Mouse (Mus musculus): ENCODE results near the gene Olfr90. TPM values are rescaled to one million over a fixed set of nuclear protein-coding genes. Genes with fewer than 3 reads are reported as not detected.
A peak's percentile ranks its signal among the peaks of the same experiment; 100 is the strongest.

Gene Olfr90
- polyA plus RNA-seq, 1 experiment from 2014 or later, result not detected

GRCm38 (mm10) chr17:37051745-37052144, 36.6 kb downstream of the Olfr90 start:
- Histone ChIP-seq H3K4me3 (replicated peaks) (no peak overlapping the region), H3K4me1 (replicated peaks) (peaks cover 29% of the 10 kb centered on the region), H3K27me3 (replicated peaks) (no peaks in the 10 kb centered on the region), H3K4me2 (replicated peaks) (0 out of 2 replicates have a peak overlapping the region, but pooled peaks have one; percentile 94), H3K27ac (no peak overlapping the region), H3K36me3 (0 out of 2 replicates have a peak, but pooled peaks cover 2% of the 10 kb centered on the region), H3K9ac (no peak overlapping the region), H3K9me3 (no peaks in the 10 kb centered on the region)
- ATAC-seq, result no peak
- 61% methylated on average over 4 of the region's 4 CpGs for WGBS

DNA sequence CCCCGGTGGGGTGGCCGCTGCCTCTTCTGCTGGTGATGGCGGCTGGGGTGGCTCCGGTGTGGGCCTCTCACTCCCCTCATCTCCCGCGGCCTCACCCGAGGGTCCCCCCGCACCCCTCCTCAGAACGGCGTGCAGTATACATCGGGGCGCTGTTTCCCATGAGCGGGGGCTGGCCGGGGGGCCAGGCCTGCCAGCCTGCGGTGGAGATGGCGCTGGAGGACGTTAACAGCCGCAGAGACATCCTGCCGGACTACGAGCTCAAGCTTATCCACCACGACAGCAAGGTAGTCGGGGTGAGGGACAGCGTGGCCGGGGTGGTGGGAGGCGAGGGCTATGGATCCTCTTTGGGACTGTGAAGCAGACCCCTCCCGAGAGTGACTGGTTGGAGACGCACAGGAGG, 37.4 kb downstream of the Olfr90 start:
- H3K27me3 ChIP-seq (replicated peaks), result no peaks in the 10 kb centered on the region

DNA sequence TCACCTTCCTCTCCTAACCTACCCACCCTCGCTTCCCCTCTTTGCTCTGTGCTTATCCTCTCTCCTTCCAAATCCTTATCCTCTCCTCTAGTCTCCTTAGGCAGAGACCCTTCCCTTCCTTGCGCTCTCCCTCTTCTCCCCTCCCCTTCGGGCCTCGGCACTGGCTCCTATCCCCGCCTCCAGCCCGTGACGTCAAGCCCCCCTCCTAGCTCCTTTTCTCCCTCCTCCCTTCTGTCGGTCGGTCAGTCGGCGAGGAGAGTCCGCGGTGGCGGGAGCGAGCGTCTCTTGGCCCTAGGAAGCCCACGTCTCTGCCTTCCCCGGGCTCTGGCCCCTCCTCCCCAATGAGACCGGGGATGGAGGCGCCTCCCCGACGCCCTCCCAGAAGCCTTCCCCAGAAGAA, 37.9 kb downstream of the Olfr90 start:
- Histone ChIP-seq H3K4me1 (replicated peaks) (peaks cover 31% of the 10 kb centered on the region), H3K9me3 (no peaks in the 10 kb centered on the region), H3K9ac (peak overlapping the region; percentile 72), H3K36me3 (no peaks in the 10 kb centered on the region), H3K4me3 (replicated peaks) (peak overlapping the region; percentile 54), H3K27me3 (replicated peaks) (no peaks in the 10 kb centered on the region), H3K27ac (0 out of 2 replicates have a peak overlapping the region, but pooled peaks have one; percentile 36), H3K4me2 (replicated peaks) (peak overlapping the region; percentile 94)
- WGBS, result under 1% methylated on average over 21 of the region's 22 CpGs
- ATAC-seq, result peak; percentile 46

More for the DNA sequence above, 37.4 kb downstream of the Olfr90 start:
- Histone ChIP-seq H3K9ac (peak overlapping the region; percentile 72), H3K36me3 (no peaks in the 10 kb centered on the region), H3K4me2 (replicated peaks) (peak overlapping the region; percentile 94), H3K4me1 (replicated peaks) (peaks cover 31% of the 10 kb centered on the region), H3K27ac (no peak overlapping the region), H3K4me3 (replicated peaks) (peak overlapping the region; percentile 54), H3K9me3 (no peaks in the 10 kb centered on the region)
- peak; percentile 2 for ATAC-seq
- 8% methylated on average over 27 of the region's 27 CpGs for WGBS

DNA sequence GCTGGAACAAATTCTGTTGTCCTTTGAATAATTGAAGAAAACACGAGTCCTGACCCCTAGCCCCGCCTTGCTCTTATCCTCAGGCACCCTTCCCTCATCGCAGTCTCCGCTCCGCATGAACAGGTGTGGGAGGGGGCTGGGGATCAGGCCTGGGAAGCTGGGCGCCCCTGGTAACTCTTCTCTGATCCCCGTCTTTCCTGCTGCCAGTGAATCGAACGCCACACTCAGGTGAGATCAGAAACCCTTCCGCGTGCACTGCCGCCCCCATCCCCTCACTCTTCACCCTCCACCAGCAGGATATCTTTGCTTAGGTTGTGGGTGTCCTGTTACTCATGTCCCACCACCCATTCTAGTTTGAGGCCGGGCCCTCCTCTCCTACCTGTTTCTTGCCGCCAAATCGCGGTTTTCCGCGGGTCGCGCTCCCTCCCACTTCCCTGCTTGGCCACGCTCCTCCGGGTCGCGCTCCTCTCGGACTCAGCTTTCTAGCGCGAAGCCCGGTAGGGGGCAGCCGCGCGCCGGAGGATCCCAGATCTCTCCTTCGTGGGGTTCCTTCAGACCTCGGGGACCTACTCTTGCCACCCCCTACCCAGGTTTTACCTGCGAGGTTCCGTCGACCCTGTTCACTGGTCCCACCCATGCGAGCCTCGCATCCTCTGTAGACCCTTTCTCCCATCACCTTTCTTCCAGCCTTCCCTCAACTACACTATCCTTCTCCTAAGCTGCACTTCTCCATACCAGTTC, 38.6 kb downstream of the Olfr90 start:
- 7% methylated on average over 39 of the region's 39 CpGs for WGBS

GRCm38 (mm10) chr17:37048383-37048782, 39.9 kb downstream of the Olfr90 start:
- 68% methylated on average over 7 of the region's 7 CpGs for WGBS
- H3K27ac ChIP-seq, result no peak overlapping the region
- H3K27me3 ChIP-seq (replicated peaks), result no peaks in the 10 kb centered on the region
- no peak overlapping the region for H3K9ac ChIP-seq
- H3K4me3 ChIP-seq (replicated peaks), result no peak overlapping the region
- H3K4me2 ChIP-seq (replicated peaks), result no peak overlapping the region
- peaks cover 31% of the 10 kb centered on the region for H3K4me1 ChIP-seq (replicated peaks)
- H3K9me3 ChIP-seq, result no peaks in the 10 kb centered on the region
- no peak for ATAC-seq
- no peaks in the 10 kb centered on the region for H3K36me3 ChIP-seq

More for the DNA sequence above, 38.6 kb downstream of the Olfr90 start:
- Histone ChIP-seq H3K4me1 (replicated peaks) (peaks cover 31% of the 10 kb centered on the region), H3K4me3 (replicated peaks) (peak overlapping the region; percentile 54), H3K4me2 (replicated peaks) (peak overlapping the region; percentile 94), H3K9ac (peak overlapping the region; percentile 72; the same call in 1 of the 2 replicates), H3K27ac (0 out of 2 replicates have a peak overlapping the region, but pooled peaks have one; percentile 36), H3K36me3 (no peaks in the 10 kb centered on the region), H3K9me3 (no peaks in the 10 kb centered on the region), H3K27me3 (replicated peaks) (no peaks in the 10 kb centered on the region)
- peak; percentile 37 for ATAC-seq

DNA sequence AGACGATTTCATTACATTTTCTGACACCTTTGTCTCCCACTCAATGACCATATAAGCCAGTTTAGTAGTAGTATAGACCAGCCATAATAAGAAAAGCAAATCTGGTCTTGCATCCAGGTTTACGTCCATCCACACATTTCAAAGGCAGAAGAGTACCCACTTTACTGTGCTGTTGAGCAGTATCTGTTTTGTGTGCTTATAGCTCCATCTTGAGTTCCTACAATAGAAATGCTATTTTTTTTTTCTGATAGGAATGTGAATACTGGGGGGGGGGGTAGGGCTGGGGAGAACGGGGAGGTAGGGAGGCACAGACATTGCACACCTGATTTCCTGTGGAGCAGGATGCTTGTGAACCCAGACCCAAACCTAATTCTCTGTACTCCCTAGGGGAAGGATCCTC, 40.3 kb downstream of the Olfr90 start:
- 32% methylated on average over 3 of the region's 3 CpGs for WGBS
- H3K9ac ChIP-seq, result no peak overlapping the region

GRCm38 (mm10) chr17:37047332-37047976, 40.8 kb downstream of the Olfr90 start:
- Histone ChIP-seq H3K4me3 (replicated peaks) (peak overlapping the region; percentile 82), H3K36me3 (no peaks in the 10 kb centered on the region), H3K4me2 (replicated peaks) (peak overlapping the region; percentile 93), H3K27ac (no peak overlapping the region), H3K4me1 (replicated peaks) (peaks cover 31% of the 10 kb centered on the region), H3K27me3 (replicated peaks) (no peaks in the 10 kb centered on the region), H3K9me3 (no peaks in the 10 kb centered on the region), H3K9ac (peak overlapping the region; percentile 90; the same call in 1 of the 2 replicates)
- ATAC-seq, result no peak
- 26% methylated on average over 19 of the region's 19 CpGs for WGBS

More for the DNA sequence above, 40.3 kb downstream of the Olfr90 start:
- H3K4me3 ChIP-seq (replicated peaks), result no peak overlapping the region
- peaks cover 31% of the 10 kb centered on the region for H3K4me1 ChIP-seq (replicated peaks)
- no peaks in the 10 kb centered on the region for H3K27me3 ChIP-seq (replicated peaks)
- no peaks in the 10 kb centered on the region for H3K9me3 ChIP-seq
- H3K4me2 ChIP-seq (replicated peaks), result no peak overlapping the region
- H3K36me3 ChIP-seq, result no peaks in the 10 kb centered on the region
- ATAC-seq, result no peak
- H3K27ac ChIP-seq, result no peak overlapping the region

DNA sequence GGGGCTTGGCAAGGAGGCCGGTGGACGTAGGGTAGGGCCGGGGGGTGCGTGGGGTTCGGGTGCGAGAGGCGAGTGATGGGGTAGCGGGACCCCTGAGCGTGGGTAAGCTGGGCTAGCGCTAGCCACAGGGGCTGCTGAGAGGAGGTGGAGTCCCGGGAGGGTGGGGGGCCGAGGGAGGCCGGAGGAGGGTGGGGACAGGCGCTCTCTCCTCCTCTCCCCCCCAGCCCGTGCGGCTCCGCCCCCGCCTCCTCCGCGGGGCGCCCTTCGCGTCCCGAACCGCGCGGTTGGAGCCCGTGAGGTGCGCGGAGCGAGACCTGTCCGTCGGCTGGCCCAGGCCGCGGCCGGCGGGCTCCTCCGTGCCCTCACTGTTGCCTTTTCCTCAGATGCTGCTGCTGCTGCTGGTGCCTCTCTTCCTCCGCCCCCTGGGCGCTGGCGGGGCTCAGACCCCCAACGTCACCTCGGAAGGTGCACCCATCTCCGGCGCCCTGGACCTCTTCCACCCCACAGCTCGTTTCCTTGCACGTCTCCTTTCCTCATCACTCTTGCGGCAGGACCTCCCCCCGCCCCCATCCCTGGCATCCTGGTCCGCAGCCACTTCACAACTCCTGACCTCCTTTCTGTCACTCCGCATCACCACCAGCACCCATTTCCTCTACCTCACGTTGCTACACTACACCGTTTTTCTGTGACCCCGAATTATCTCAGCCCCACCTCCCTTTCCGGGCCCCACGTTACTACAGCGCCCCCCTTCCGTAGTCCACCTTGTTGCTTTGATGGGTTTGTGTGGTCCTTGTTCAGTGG, 41.8 kb downstream of the Olfr90 start:
- Histone ChIP-seq H3K4me1 (replicated peaks) (peaks cover 31% of the 10 kb centered on the region), H3K4me2 (replicated peaks) (peak overlapping the region; percentile 93), H3K4me3 (replicated peaks) (peak overlapping the region; percentile 82), H3K36me3 (no peaks in the 10 kb centered on the region), H3K27ac (peak overlapping the region; percentile 77), H3K9me3 (no peaks in the 10 kb centered on the region), H3K9ac (peak overlapping the region; percentile 90), H3K27me3 (replicated peaks) (no peaks in the 10 kb centered on the region)
- ATAC-seq, result peak; percentile 74
- WGBS, result under 1% methylated on average over 52 of the region's 58 CpGs

DNA sequence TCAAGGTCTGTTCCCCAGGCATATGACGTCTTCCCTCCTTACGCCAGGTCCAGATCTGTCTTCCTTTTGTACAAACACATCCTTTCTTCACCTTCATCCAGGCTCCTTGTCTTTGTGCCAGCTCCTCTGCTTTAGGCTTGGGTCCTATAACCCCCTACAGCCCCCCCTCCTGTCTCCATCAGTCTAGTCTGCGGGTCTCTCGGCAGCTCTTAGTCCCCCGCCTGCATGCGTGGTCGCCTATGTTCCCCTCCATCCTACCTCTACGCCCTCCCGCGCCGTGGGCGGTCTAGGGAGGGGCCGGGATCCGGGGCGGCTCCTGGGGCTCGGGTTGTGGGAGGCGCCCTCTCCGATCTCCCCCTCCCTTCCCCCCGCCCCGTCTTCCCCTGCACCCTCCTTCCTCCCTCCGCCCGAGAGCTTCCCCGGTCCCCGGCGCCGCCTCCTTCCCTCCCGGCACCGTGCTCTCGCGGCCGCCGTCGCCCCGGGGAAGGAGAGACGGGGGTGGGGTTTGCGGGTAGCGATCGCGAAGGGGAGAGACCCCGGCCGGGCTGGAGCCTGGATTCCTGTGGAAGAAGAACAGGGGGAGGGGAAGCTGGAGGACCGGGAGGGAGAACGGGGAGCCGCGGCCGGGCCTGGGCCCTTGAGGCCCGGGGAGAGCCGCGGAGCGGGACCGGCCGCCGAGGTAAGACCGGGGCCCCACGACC, 42.5 kb downstream of the Olfr90 start, which contains the start of gene Gabbr1:
Gene Gabbr1 (plus strand): TSS at position 356 of the 701 bp plus-strand sequence.
- H3K9ac ChIP-seq, result peak within 1 kb of the TSS; percentile 90
- H3K4me1 ChIP-seq (replicated peaks), result peaks cover 26% of the 10 kb centered on the region
- peak; percentile 88 for ATAC-seq
- H3K9me3 ChIP-seq, result no peaks in the 10 kb centered on the region
- peak within 1 kb of the TSS; percentile 82 for H3K4me3 ChIP-seq (replicated peaks)
- peak within 1 kb of the TSS; percentile 93 for H3K4me2 ChIP-seq (replicated peaks)
- peak within 1 kb of the TSS; percentile 77 for H3K27ac ChIP-seq
- H3K27me3 ChIP-seq (replicated peaks), result no peaks in the 10 kb centered on the region
- under 1% methylated on average over 48 of the region's 55 CpGs for WGBS
- no peaks in the 10 kb centered on the region for H3K36me3 ChIP-seq

- Histone ChIP-seq H3K4me3 (replicated peaks) (peak overlapping the region; percentile 82; the same call in 1 of the 2 replicates), H3K36me3 (no peaks in the 10 kb centered on the region), H3K27ac (no peak overlapping the region), H3K4me1 (replicated peaks) (peaks cover 17% of the 10 kb centered on the region), H3K27me3 (replicated peaks) (no peaks in the 10 kb centered on the region), H3K9ac (no peak overlapping the region), H3K9me3 (no peaks in the 10 kb centered on the region), H3K4me2 (replicated peaks) (peak overlapping the region; percentile 93)
- WGBS, result 59% methylated on average over 7 of the region's 7 CpGs
- ATAC-seq, result no peak
Measured at GRCm38 (mm10) chr17:37044651-37045244, 43.6 kb downstream of the Olfr90 start.

Measured in intestine, embryonic 15.5 days (tissue).